Mouse (Mus musculus) fat pad, adult 2 months (tissue): Measurements from ENCODE around the gene Sap18b.
"Not testable (repeated sequence)": the region's sequence is repeated elsewhere in the genome, so short reads cannot be mapped to it uniquely, and the experiment has no call there.

Experiments used
- DNase-seq: peaks from one replicate; pipeline ENCODE4 v3.0.0-alpha.2; 2011; ENCODE audit warnings: low read depth, low spot score; ENCODE audit errors: extremely low read depth

The Sap18b gene

GRCm38 (mm10) chr8:95821266-95821665 is 3.9 kb upstream of the Sap18b start:
- DNase-seq = no peak

GRCm38 (mm10) chr8:95822096-95822495 is 3.0 kb upstream of the Sap18b start:
- no peak for DNase-seq

DNA sequence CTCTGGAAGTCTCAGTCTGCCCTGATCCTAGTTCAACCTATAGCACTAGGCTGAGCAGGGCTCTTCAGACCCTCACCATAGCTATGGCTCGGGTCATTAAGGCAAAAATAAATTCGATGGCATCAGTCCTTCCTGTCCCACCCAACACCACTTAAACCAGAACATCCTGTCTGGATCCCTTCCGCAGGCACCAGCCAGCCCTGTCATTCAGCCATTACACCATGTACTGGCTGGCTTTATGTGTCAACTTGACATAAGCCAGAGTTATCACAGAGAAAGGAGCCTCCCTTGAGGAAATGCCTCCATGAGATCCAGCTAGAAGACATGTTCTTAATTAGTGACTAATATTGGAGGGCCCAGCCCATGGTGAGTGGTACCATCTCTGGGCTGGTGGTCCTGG is 2.4 kb upstream of the Sap18b start:
- DNase-seq = no peak

DNA sequence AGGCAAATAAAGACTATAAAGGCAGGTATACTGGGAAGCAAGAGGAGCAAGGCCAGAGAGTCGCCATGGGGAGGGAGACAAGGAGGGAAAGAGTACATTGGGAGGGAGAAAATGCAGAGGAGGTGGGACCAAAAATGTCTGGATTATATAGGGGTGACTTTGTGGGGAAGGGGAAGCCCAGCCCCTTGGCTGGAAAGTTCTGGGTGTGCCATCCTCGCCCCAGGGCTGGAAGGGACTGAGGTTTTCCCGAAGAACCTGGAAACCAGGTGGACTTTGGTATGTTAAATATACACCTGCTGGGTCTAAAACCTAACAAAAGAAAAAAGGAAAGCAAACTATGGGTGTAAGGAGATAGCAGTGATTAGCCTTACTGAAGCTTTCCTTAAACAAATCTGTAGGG is 5.0 kb downstream of the Sap18b start:
- no peak for DNase-seq

- DNase-seq = no peak
These were observed 7.7 kb downstream of the Sap18b start for GRCm38 (mm10) chr8:95832603-95833434.

GRCm38 (mm10) chr8:95833435-95833984 is 8.4 kb downstream of the Sap18b start:
- no peak for DNase-seq

DNA sequence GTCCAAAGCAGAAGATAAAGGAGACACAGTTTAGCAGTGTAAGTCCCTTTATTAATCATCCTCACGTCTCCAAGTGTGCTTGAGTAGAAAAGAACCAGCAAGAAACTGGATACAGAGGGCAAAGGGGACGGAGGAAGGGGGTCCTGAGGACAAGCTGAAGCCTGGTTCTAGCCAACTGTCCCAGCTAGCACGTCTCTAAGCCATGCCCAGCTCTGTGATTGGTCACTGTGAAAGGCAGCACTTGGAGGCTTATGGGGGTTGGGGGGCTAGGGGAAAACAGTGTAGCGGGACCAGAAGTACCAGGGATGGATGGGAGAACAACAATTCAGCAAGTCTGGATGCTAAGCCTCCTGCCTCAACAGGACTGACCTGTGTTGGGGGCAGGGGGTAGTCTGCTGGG is 10.7 kb downstream of the Sap18b start:
- DNase-seq = no peak

GRCm38 (mm10) chr8:95837266-95837665 is 12.1 kb downstream of the Sap18b start:
- DNase-seq = no peak

DNA sequence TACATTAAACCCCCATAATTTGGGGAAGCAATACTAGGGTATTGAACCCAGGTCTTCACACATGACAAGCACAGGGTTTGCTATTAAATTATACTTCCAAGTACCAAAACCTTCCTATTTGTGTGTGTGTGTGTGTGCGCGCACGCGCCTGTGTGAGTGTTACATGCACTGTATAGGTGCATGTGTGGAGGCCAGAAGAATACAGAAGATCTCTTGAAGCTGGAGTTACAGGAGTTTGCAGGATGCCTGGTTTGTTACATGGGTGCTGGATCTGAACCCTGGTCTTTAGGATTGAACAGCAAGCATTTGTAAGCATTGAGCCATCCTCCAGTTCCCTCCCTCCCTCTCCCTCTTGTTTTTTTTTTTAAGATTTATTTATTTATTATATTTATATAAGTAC is 14.1 kb downstream of the Sap18b start:
- no peak for DNase-seq

DNA sequence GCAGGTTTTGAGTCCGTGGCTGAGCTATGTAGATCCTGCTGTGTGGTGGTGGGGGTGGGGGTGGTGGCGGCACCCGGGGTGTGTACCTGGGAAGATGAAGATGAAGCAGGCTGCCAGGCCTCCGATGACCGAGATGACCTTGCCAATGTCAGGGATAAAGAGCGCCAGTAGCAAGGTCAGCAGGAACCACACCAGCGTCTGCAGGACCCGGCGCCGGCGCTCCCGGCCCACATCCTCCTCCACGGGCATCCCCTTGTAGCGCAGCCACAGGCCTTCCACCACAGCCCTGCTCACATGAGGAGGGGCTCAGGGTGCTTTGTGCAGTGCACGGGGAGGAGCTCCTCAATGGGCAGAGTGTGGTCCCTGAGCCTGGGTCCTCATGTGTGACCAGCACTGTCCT is 16.3 kb downstream of the Sap18b start:
- no peak for DNase-seq

DNA sequence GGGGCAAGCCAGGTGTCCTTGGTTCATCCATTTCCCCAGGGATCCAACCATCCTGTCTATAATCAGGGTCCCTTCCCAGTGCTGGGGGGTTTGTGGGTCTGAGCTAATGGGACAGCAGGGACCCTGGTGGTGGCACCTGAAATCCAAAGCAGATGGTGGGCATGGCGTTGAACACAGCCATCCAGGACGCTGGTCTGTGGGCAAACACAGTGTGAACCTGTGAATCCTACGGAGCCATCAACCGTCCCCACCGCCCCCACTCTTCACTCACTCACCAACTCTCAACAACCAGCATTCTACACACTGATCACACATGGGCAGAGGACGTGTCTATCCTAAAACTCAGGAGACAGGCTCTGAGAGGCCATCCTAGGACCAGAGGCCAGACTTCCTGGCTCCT is 18.8 kb downstream of the Sap18b start:
- DNase-seq = no peak

DNA sequence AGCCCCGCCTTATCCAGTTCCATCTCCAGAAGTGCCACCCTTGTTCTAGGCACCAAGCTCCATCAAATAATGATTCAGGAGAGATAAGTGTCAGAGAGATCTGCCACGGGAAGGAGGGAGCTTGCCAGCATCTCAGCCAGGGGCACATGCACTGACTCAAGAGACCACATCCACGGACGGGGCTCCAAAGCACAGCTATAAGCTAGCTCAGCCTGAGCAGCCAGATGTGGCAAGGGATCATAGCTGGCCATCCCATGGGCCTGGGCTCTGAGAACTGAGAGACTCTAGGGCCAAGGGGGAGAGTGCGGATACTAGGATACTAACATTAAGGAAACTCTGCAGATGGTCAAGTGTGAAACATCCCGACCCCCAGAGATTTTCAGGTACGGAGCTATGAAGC is 19.9 kb downstream of the Sap18b start:
- no peak for DNase-seq

DNA sequence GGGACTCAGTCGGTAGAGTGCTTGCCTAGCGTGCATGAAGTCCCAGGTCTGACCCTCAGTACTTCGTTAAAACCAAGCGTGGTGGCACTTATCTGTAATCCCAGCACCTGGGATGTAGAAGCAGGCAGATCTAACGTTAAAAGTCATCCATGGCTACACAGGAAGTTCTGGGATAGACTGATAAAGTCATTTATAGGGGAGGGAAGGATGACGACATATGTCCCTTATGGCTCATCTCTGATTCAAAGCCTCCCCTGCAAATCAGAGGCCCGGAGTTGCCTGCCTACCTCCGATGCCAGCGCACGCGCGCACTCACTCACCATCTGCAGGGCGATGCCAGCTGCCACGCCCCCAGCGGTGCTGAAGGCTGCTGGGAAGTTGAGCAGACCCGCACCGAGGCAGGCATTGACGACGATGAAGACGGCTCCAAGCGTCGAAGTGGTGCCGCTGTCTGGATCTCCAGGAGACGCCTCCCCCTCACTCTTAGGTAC is 23.0 kb downstream of the Sap18b start:
- DNase-seq = no peak

DNA sequence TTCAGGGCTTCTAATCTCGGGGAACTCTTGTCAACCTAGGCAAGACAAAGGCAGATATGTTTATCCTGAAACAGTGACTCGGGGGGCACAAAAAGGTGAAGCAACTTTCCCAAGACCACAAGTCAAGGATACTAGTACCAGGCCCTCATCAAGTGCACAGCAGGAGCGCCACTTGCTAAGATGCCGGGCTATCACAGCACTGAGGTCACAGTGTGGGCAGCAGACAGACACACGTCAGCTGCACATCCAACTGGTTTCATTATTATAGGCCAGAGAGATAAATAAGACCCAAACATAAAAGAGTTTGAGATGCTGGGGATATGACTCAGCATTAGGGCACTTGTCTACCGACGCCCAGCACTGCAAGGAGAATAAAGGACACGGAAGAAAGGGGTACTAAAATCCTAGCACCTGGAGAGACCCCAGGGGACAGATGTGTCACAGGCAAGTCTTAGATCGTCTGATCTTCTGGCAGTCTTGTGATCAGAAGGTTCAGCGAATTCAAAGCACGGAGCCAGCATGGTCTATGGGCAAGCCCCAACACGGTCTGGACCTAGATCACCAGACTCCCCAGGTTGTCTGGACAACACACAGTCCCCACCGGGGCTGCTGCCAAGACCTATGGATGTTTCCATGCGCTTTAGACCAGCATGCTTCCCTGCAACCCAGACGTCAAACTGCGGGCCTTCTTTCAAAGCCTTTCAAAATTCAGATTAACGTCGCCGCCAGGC is 23.8 kb downstream of the Sap18b start:
- DNase-seq = no peak

DNA sequence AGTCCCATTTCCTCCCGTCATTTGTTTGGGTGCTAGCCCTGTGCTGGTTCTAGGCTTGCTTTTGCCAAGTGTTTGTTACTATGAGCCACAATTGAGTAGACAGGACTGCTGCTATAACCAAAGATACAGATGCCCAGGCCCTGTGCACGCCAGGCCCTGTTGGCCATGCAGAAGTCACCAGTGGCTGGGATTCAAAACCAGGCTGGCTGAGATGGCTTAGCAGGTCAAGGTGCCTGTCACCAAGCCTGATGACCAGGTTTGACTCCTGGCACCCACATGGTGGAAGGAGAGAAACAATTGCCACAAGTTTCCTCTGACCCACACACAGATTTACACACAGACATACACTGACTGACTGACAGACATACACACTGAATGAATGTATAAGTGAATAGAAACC is 25.2 kb downstream of the Sap18b start:
- DNase-seq = no peak

DNA sequence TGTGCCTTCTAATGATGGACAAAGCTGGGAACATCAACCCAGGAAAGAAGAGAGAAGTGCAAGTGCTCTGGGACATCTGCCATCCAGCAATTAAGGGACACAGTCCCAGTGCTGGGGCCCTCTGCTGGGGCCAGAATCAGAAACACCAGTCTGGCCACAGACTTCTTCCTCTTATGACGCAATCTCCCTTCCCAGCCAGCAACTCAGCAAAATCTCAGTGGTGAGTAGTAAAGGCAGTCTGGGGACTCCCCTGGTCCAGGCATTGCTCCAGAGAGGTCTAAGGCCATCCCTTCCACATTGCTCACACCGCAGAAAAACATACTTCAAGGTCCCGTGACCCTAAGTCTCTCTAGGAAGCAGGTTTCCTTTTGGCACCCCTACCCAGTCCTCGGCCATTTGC is 27.1 kb downstream of the Sap18b start:
- no peak for DNase-seq

DNA sequence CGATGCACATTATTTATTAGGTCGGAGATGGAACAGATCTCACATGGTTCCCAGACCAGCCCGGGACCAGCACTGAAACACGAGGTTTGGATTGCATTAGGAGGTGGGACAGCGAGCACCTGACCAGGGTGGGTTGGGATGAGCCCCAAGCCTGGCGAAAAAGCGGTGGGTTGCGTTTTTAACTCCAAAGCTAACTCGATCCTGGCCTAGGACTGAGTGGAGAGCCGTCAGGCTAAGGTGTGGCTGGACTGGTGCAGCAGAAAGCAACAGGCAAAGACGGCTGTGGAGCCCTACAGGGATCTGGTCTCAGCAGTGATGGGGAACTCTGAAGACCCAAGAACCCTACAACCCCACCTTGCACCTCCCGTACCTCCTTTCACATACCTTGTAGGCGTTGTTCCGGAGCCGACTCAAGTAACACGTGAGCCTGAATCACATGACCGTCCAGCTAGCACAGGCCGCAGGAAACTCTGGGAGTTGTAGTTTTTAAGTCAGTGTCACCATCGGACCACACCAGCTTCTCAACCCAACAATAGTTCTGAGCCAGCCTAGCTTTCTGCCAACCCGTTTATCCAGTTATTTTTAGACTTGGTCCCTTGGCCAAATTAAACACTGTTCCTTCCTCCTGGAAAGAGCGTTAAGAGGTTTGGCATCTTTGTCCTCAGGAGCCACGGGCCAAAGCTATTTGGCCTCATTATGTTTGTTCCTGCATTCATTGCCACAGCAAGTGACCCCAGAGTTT is 28.1 kb downstream of the Sap18b start, which contains the start of gene Slc38a7:
TSS of gene Slc38a7 (minus strand) at position 438 of the 742 bp plus-strand sequence.
- DNase-seq = peak; percentile 97

DNA sequence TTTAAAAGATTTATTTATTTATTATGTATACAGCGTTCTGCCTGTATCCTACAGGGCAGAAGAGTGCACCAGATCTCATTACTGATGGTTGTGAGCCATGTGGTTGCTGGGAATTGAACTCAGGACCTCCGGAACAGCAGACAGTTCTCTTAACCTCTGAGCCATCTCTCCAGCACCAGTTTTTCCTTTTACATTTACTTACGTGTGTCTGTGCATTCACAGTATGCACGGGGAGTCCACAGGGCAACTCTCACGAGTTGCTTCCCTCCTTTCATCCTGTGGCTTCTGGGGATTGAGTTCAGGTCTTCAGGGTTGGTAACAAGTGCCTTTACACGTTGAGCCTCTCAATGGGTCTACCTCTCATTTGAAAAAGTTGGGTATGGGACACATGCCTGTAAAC is 29.0 kb downstream of the Sap18b start:
- DNase-seq = no peak

DNA sequence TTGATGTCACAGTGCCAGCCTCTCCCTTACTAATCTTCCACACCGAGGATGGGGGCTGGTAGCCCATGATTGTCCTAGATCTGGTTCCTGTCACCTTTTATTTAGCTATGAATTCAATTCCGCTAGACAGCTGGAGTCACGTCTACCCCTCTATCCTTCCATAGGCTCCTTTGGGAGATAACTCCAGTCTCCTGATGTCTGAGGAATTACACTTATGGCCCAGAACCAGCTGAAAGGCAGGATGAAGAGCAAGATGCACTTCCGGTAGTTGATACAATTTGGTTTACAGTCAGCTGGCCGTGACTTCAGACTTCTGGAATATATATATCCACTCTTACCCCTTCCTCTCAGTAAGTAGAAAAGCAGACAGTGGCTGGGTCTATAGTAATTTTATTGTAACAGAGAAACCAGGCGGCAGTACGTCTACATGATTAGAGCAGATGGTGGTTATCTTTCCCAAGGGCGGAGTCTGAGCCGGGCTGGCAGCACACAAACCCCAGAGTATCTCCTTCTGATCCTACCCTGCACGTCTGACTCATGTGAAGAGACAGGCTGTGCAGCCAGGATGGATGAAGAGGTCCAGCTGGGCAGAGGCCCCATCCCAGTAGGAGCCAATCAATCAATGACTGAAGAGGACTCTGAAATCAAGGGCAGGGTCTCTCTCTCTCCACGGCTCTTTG is 38.8 kb downstream of the Sap18b start:
- not testable (repeated sequence) for DNase-seq

GRCm38 (mm10) chr8:95864851-95865250 is 39.7 kb downstream of the Sap18b start:
- DNase-seq = not testable (repeated sequence)

DNA sequence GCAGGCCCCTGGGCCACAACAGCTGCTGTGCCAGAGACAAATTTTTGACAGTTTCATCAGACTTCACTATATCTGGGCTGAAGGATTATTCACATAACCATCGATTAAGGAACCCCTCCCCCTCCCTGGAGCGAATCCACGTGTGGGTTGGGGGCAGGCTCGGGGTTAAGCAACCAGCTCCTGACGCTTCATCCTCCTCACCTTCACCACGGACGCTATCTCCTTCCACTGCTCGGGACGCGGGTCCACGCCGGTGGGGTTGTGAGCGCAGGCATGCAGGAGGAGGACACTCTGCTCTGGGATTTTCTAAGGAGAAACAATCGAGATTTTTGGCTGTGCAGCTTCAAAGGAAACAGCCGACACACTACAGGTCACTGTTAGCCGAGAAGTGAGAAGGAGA is 46.5 kb downstream of the Sap18b start:
- DNase-seq = no peak
